Mouse (Mus musculus) hindbrain, embryonic 16.5 days (tissue): ENCODE measurements around the gene Mrpl4. TPM values are rescaled to one million over a fixed set of nuclear protein-coding genes. Genes with fewer than 3 reads are reported as not detected.
A peak's percentile ranks its signal among the peaks of the same experiment; 100 is the strongest.
"Not testable (repeated sequence)": the region's sequence is repeated elsewhere in the genome, so short reads cannot be mapped to it uniquely, and the experiment has no call there.

Experiments used
- ATAC-seq: fragments of 200-750 bp; cut with Nextera tagmentation; 2 replicates; pipeline ENCODE4 v1.8.0; 2017; ENCODE audit warnings: moderate TSS enrichment, moderate library complexity
- H3K27ac ChIP-seq: fragments of 300-500 bp; sonication (generic); 2 replicates; pipeline ENCODE4 v1.5.1; 2014; ENCODE audit warnings: low read depth, mild to moderate bottlenecking, control low read depth, low read length, moderate library complexity
- H3K27me3 ChIP-seq: fragments of 300-500 bp; sonication (generic); replicated peaks from 2 replicates; pipeline ENCODE4 v1.6.1; 2014; ENCODE audit warnings: low read length; ENCODE audit not compliant: control insufficient read depth, insufficient read depth
- H3K36me3 ChIP-seq: fragments of 300-500 bp; sonication (generic); 2 replicates; pipeline ENCODE4 v1.6.1; 2014; ENCODE audit warnings: mild to moderate bottlenecking, low read length, moderate library complexity, mixed read lengths; ENCODE audit not compliant: control insufficient read depth, insufficient read depth
- H3K4me1 ChIP-seq: fragments of 300-500 bp; sonication (generic); 2 replicates; pipeline ENCODE4 v1.6.1; 2014; ENCODE audit warnings: low read depth, low read length; ENCODE audit not compliant: control insufficient read depth, insufficient read depth
- H3K4me2 ChIP-seq: fragments of 300-500 bp; sonication (generic); 2 replicates; pipeline ENCODE4 v1.6.1; 2014; ENCODE audit warnings: mild to moderate bottlenecking, low read length, control low read depth, moderate library complexity
- H3K4me3 ChIP-seq: fragments of 300-500 bp; sonication (generic); 2 replicates; pipeline ENCODE4 v1.5.1; 2014; ENCODE audit warnings: mild to moderate bottlenecking, low read length, control low read depth, moderate library complexity
- H3K9ac ChIP-seq: fragments of 300-500 bp; sonication (generic); 2 replicates; pipeline ENCODE4 v1.6.1; 2014; ENCODE audit warnings: low read depth, mild to moderate bottlenecking, control low read depth, low read length, moderate library complexity
- H3K9me3 ChIP-seq: fragments of 300-500 bp; sonication (generic); 2 replicates; pipeline ENCODE4 v1.6.1; 2014; ENCODE audit warnings: mild to moderate bottlenecking, low read length, moderate library complexity; ENCODE audit not compliant: control insufficient read depth
- WGBS: fragments of 180-500 bp; shearing (Covaris S2); extraction: QIAGEN DNeasy Blood & Tissue Kit; methylation state at CpG from one replicate; pipeline ENCODE4 v1.1.7; 2014; 5-methylcytosine and 5-hydroxymethylcytosine counted together
- polyA plus RNA-seq: library from polyadenylated mRNA; unstranded; fragments of >200 nt; fragmentation: Nextera tagmentation; extraction: Ambion mirVana; gene quantifications from 2 replicates; pipeline ENCODE4 v1.2.1, GENCODE M21; 2015

The Mrpl4 gene
- polyA plus RNA-seq, 1 experiment from 2014 or later, result 114 TPM

DNA sequence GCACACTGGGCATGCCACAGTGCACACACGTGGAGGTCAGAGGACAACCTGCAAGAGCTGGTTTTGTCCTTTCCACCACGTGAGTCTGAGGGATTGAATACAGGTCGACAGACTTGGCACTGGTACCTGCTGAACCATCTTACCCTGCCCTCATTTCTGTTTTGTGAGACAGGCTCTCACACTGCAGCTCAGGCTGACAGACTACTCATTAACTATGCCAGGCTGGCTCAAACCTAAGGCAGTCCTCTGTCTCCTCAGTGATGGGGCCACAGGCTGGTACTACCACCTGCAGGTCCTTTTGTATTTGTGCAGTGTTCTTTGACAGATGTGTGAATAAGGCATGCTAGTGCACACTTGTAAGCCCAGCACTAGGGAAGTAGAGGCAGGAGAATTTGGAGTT is 7.5 kb upstream of the Mrpl4 start:
- H3K9me3 ChIP-seq, result no peaks in the 10 kb centered on the region
- H3K9ac ChIP-seq, result no peak overlapping the region
- 81% methylated on average over 3 of the region's 3 CpGs for WGBS
- H3K27ac ChIP-seq, result no peak overlapping the region
- H3K4me1 ChIP-seq, result no peaks in the 10 kb centered on the region
- ATAC-seq, result no peak
- no peak overlapping the region for H3K4me2 ChIP-seq
- H3K27me3 ChIP-seq, result no peaks in the 10 kb centered on the region
- H3K36me3 ChIP-seq, result no peaks in the 10 kb centered on the region
- no peak overlapping the region for H3K4me3 ChIP-seq

DNA sequence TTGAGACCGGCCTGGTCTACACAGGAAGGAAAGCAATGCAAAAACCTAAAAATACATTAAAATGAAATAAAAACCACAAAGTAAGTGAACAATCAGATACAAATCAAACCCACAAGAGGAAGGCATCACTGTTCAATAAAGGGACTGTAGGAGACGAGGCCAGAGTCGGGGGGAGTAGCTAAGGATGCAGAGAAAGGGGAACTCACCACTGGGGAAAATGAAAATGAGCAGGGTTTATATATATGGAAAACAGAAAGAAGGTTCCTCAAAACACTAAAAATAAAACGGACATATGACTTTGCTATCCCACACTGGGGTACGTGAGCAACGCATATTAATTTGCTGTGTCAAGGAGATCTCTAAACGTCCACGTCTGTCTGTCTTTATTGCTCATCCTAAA is 5.5 kb upstream of the Mrpl4 start:
- H3K27me3 ChIP-seq, result no peaks in the 10 kb centered on the region
- no peaks in the 10 kb centered on the region for H3K9me3 ChIP-seq
- H3K36me3 ChIP-seq, result no peaks in the 10 kb centered on the region
- peaks cover under 1% of the 10 kb centered on the region; the same call in 1 of the 2 replicates for H3K4me1 ChIP-seq
- H3K27ac ChIP-seq, result no peak overlapping the region
- H3K4me2 ChIP-seq, result no peak overlapping the region
- no peak for ATAC-seq
- WGBS, result 91% methylated on average over 8 of the region's 8 CpGs
- no peak overlapping the region for H3K4me3 ChIP-seq
- no peak overlapping the region for H3K9ac ChIP-seq

DNA sequence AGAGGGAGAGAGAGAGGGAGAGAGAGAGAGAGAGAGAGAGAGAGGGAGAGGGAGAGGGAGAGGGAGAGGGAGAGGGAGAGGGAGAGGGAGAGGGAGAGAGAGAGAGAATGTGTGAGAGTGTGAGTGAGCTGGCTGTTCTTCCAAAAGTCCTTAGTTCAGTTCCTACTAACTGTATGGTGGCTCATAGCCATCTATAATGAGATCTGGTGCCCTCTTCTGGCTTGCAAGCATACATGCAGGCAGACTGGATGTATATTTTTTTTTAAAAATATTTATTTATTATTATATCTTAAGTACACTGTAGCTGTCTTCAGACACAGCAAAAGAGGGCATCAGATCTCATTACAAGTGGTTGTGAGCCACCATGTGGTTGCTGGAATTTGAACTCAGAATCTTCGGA is 4.2 kb upstream of the Mrpl4 start:
- not testable (repeated sequence) for H3K4me3 ChIP-seq, H3K4me2 ChIP-seq, H3K27ac ChIP-seq, H3K4me1 ChIP-seq, H3K9ac ChIP-seq, H3K27me3 ChIP-seq, H3K36me3 ChIP-seq, H3K9me3 ChIP-seq, ATAC-seq
- 85% methylated on average over 1 of the region's 1 CpGs for WGBS

DNA sequence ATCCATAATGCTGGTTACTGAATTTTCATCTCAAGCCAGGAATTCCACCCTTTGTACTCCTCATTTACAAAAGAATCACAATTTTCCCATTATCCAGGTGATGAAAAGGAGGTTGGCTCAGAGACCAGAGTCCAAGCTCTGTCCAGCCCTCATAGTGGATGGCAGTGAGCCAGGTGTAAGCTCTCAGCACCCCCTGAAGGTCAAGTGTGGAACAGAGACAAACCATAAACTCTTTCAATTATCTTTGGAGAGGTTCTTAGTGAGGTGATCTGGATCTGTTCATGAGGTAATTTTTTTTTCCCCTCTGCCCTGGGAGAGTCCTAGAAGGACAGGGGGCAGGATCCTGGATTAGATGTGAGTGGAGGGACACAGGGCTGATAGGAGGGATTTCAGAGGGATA is 1.7 kb upstream of the Mrpl4 start:
- no peak overlapping the region for H3K4me3 ChIP-seq
- no peak overlapping the region for H3K27ac ChIP-seq
- ATAC-seq, result no peak
- no peak overlapping the region for H3K4me2 ChIP-seq
- H3K27me3 ChIP-seq, result no peaks in the 10 kb centered on the region
- peaks cover 4% of the 10 kb centered on the region for H3K36me3 ChIP-seq
- H3K4me1 ChIP-seq, result peaks cover 5% of the 10 kb centered on the region
- no peak overlapping the region for H3K9ac ChIP-seq
- no peaks in the 10 kb centered on the region for H3K9me3 ChIP-seq

DNA sequence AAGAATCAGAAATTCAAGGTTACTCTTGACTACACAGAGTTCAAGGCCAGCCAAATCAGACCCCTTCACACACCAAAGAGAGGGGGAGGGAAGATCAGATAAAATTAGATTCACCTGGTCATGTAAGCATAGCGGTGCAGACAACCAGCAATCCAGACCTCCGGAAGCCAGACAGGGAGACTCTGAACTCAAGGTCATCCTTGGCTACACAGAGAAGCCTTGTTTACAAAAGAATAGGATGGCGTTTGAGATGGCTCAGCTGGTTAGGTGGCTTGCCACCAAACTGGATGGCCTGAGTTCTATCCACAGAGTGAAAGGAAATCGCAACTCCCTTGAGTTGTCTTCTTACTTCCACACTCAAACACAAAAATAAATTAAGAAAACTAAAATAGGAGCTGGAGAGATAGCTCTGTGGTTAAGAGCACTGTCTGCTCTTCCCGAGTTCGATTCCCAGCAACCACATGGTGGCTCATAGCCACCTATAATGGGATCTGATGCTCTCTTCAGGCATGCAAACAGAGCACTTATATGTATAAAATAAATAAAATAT is 812 bp upstream of the Mrpl4 start:
- no peak overlapping the region for H3K9ac ChIP-seq
- peaks cover 11% of the 10 kb centered on the region for H3K36me3 ChIP-seq
- H3K4me1 ChIP-seq, result peaks cover 5% of the 10 kb centered on the region
- no peaks in the 10 kb centered on the region for H3K27me3 ChIP-seq
- no peak overlapping the region for H3K27ac ChIP-seq
- H3K4me3 ChIP-seq, result no peak overlapping the region
- no peaks in the 10 kb centered on the region for H3K9me3 ChIP-seq
- no peak for ATAC-seq
- 79% methylated on average over 6 of the region's 6 CpGs for WGBS
- no peak overlapping the region for H3K4me2 ChIP-seq

DNA sequence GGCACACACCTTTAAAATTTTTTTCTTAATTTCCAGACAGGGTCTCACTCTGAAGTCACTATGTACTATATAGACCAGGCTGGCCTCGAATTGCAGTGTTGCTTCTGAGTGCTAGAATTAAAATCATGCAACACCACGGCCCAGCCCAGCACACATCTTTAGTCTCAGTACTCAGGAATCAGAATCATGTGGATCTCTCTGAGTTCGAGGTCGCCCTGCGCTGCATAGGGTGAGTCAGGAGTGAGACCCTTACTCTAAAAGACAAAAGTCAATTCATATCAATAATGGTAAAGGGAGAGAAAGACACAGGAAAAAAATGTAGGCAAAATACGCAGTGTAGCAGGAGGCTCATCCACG is 290 bp upstream of the Mrpl4 start:
- Histone ChIP-seq H3K9ac (peak overlapping the region; percentile 89), H3K4me2 (peak overlapping the region; percentile 81), H3K27me3 (no peaks in the 10 kb centered on the region), H3K4me3 (peak overlapping the region; percentile 90), H3K9me3 (no peaks in the 10 kb centered on the region), H3K36me3 (peaks cover 16% of the 10 kb centered on the region), H3K4me1 (peaks cover 5% of the 10 kb centered on the region), H3K27ac (peak overlapping the region; percentile 86)
- peak; percentile 41 for ATAC-seq
- WGBS, result 12% methylated on average over 7 of the region's 7 CpGs

DNA sequence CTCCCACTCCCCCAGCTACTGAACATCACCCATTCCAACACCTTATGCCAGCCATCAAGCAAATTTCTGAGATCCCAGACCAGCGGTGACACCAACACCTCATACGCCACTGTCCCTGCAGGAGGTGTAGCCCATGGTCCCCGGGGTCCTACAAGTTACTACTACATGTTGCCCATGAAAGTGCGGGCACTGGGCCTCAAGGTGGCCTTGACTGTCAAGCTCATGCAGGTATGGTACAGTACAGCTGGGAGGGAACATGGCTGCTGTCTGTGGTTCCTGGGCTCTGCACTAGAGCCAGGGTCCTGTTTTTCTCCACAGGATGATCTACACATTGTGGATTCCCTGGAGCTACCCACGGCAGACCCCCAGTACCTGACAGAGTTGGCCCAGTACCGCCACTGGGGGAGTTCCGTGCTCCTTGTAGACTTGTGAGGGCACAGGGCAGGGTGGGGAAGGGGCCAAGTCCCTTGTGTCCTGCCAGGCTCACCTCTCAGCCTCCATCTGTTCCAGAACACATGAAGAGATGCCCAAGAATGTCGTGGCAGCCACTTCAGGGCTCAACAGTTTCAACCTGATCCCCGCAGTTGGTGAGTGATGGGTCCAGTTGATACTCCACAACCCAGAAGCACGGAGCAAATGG is 4.9 kb downstream of the Mrpl4 start:
- Histone ChIP-seq H3K9me3 (no peaks in the 10 kb centered on the region), H3K36me3 (peaks cover 32% of the 10 kb centered on the region), H3K4me2 (no peak overlapping the region), H3K27me3 (no peaks in the 10 kb centered on the region), H3K27ac (no peak overlapping the region), H3K4me1 (peaks cover 2% of the 10 kb centered on the region), H3K4me3 (no peak overlapping the region), H3K9ac (no peak overlapping the region)
- ATAC-seq, result no peak
- WGBS, result 96% methylated on average over 10 of the region's 10 CpGs

DNA sequence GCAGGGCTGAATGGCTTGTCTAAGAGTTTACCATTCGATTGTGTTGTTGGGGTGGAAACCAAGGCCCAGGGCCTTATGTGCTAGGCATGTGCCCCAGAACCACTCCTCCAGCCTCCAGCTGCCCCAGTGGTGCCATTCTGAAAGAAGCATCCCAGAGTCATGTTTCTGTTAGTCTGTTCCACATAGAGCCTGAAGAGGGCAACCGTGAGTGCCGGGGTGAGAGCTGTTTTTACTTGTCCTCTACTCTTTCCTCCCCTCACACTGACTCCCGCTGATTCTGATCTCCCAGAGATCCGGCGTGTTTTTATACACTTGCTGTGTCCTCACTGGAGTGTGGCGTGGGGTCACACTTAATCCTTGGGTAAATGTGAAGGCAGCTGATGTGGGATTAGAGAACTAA is 5.5 kb downstream of the Mrpl4 start:
- Histone ChIP-seq H3K27me3 (no peaks in the 10 kb centered on the region), H3K4me2 (no peak overlapping the region), H3K9me3 (no peaks in the 10 kb centered on the region), H3K4me3 (no peak overlapping the region), H3K9ac (no peak overlapping the region), H3K27ac (no peak overlapping the region), H3K36me3 (peaks cover 32% of the 10 kb centered on the region), H3K4me1 (peaks cover 2% of the 10 kb centered on the region)
- ATAC-seq, result no peak
- WGBS, result 88% methylated on average over 7 of the region's 7 CpGs

DNA sequence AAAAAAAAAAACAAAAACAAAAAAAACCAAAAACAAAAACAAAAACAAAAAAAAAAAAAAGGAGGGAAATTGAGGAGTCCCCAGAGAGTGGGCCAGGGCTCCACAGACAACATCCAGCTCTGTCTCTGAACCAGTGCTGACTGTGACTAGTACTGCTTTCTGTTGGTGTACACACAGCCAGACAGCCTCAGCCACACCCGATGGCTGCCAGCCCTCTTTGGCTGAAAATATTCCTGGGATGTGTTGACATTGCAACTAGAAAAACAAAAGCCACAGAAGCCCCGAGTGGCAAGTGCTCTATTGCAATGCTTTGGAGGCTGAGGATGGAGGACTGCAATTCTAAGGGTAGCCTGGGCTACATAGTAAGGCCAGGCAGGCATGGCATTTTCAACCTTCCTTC is 7.8 kb downstream of the Mrpl4 start:
- no peaks in the 10 kb centered on the region for H3K4me1 ChIP-seq
- peaks cover 32% of the 10 kb centered on the region for H3K36me3 ChIP-seq
- no peak overlapping the region for H3K9ac ChIP-seq
- H3K27me3 ChIP-seq, result peaks cover 9% of the 10 kb centered on the region
- H3K4me2 ChIP-seq, result no peak overlapping the region
- H3K4me3 ChIP-seq, result no peak overlapping the region
- H3K27ac ChIP-seq, result no peak overlapping the region
- H3K9me3 ChIP-seq, result no peaks in the 10 kb centered on the region
- 66% methylated on average over 2 of the region's 2 CpGs for WGBS
- ATAC-seq, result no peak
